Mouse (Mus musculus) MEL (cell line): ENCODE measurements at regions not wholly inside any gene's neighbourhood (a gene's known extent, or its start where the extent isn't known, plus 50 kb on each side); places are given as distances from the start of the nearest gene placed in this dataset.

Experiments used
- DNase-seq: peaks from one replicate; pipeline ENCODE4 v3.0.0; 2011; ENCODE audit warnings: low read depth, low spot score
- H3K27ac ChIP-seq: 2 replicates; pipeline ENCODE4 v1.5.1; 2012; ENCODE audit warnings: low read depth, mild to moderate bottlenecking, control low read depth, low read length, moderate library complexity; ENCODE audit not compliant: control insufficient read depth
- H3K27me3 ChIP-seq, 2 experiments: fragments of 150-350 bp in 1 of 2; sonication (generic) in 1 of 2; 2 replicates each; pipeline ENCODE4 v1.6.1; 2012; ENCODE audit warnings: low read length in 2 of 2, mild to moderate bottlenecking in 2 of 2, improper control_type of control experiment in 1 of 2, moderate library complexity in 1 of 2; ENCODE audit not compliant: insufficient read depth in 2 of 2, control insufficient read depth in 1 of 2
- H3K36me3 ChIP-seq, 2 experiments: 2 replicates each; pipeline ENCODE4 v1.6.1; 2012 to 2014; ENCODE audit warnings: low read length in 2 of 2, improper control_type of control experiment in 1 of 2, inconsistent platforms in 1 of 2, mild to moderate bottlenecking in 1 of 2; ENCODE audit not compliant: insufficient read depth in 2 of 2, control insufficient read depth in 1 of 2
- H3K4me1 ChIP-seq, 2 experiments: fragments of 150-350 bp in 1 of 2; sonication (generic) in 1 of 2; 2 replicates each; pipeline ENCODE4 v1.6.1; 2012; ENCODE audit warnings: low read length in 2 of 2, improper control_type of control experiment in 1 of 2, mild to moderate bottlenecking in 1 of 2; ENCODE audit not compliant: insufficient read depth in 2 of 2, control insufficient read depth in 1 of 2
- H3K4me3 ChIP-seq, 2 experiments: fragments of 150-350 bp in 1 of 2; sonication (generic) in 1 of 2; 2 replicates each; pipeline ENCODE4 v1.5.1; 2012; ENCODE audit warnings: low read depth in 2 of 2, low read length in 2 of 2, mild to moderate bottlenecking in 2 of 2, moderate library complexity in 2 of 2, control low read depth in 1 of 2, improper control_type of control experiment in 1 of 2; ENCODE audit not compliant: control insufficient read depth in 1 of 2, insufficient read depth in 1 of 2
- H3K79me2 ChIP-seq: 2 replicates; pipeline ENCODE4 v1.6.1; 2012; ENCODE audit warnings: mild to moderate bottlenecking, low read length, moderate library complexity; ENCODE audit not compliant: control insufficient read depth, poor library complexity, insufficient read depth
- H3K9ac ChIP-seq: 2 replicates; pipeline ENCODE4 v1.6.1; 2012; ENCODE audit warnings: low read depth, mild to moderate bottlenecking, control low read depth, low read length, moderate library complexity; ENCODE audit not compliant: control insufficient read depth, poor library complexity, severe bottlenecking
- H3K9me3 ChIP-seq: fragments of 150-350 bp; sonication (generic); replicated peaks from 2 replicates; pipeline ENCODE4 v1.6.1; 2012; ENCODE audit warnings: mild to moderate bottlenecking, low read length, improper control_type of control experiment, moderate library complexity; ENCODE audit not compliant: insufficient read depth
- CHD1 ChIP-seq: IDR thresholded peaks from 2 replicates; pipeline ENCODE4 v1.6.1; 2012; ENCODE audit warnings: low read depth, mild to moderate bottlenecking, inconsistent platforms, low read length, improper control_type of control experiment
- ETS1 ChIP-seq: IDR thresholded peaks from 2 replicates; pipeline ENCODE4 v1.6.1; 2012; ENCODE audit warnings: low read depth, mild to moderate bottlenecking, inconsistent platforms, low read length, improper control_type of control experiment, moderate library complexity
- GABPA ChIP-seq: IDR thresholded peaks from 2 replicates; pipeline ENCODE4 v1.6.1; 2012; ENCODE audit warnings: low read depth, mild to moderate bottlenecking, inconsistent platforms, low read length, improper control_type of control experiment, moderate library complexity
- GATA1 ChIP-seq: IDR thresholded peaks from 2 replicates; pipeline ENCODE4 v1.6.1; 2011; ENCODE audit warnings: low read depth, low read length, improper control_type of control experiment
- HCFC1 ChIP-seq: IDR thresholded peaks from 2 replicates; pipeline ENCODE4 v1.6.1; 2012; ENCODE audit warnings: low read depth, mild to moderate bottlenecking, inconsistent platforms, low read length, improper control_type of control experiment, moderate library complexity
- MAZ ChIP-seq: IDR thresholded peaks from 2 replicates; pipeline ENCODE4 v1.6.1; 2012; ENCODE audit warnings: low read depth, mild to moderate bottlenecking, inconsistent platforms, low read length, improper control_type of control experiment
- MEF2A ChIP-seq: IDR thresholded peaks from 2 replicates; pipeline ENCODE4 v1.6.1; 2014; ENCODE audit warnings: low read depth, mild to moderate bottlenecking, inconsistent platforms, low read length, improper control_type of control experiment; ENCODE audit not compliant: poor library complexity, insufficient replicate concordance, severe bottlenecking; ENCODE audit errors: extremely low read depth
- MYB ChIP-seq: IDR thresholded peaks from 2 replicates; pipeline ENCODE4 v1.6.1; 2011; ENCODE audit warnings: mild to moderate bottlenecking, low read depth, low read length, improper control_type of control experiment
- MYC ChIP-seq: IDR thresholded peaks from 2 replicates; pipeline ENCODE4 v1.6.1; 2011; ENCODE audit warnings: low read depth, mild to moderate bottlenecking, low read length, improper control_type of control experiment, moderate library complexity
- NRF1 ChIP-seq: IDR thresholded peaks from 2 replicates; pipeline ENCODE4 v1.6.1; 2014; ENCODE audit warnings: low read depth, mild to moderate bottlenecking, inconsistent platforms, low read length, improper control_type of control experiment, moderate library complexity; ENCODE audit not compliant: poor library complexity, insufficient read depth, severe bottlenecking
- POLR2A ChIP-seq, 2 experiments: IDR thresholded peaks; 2 replicates each; pipeline ENCODE4 v1.6.1; 2011 to 2012; ENCODE audit warnings: low read length in 2 of 2, mild to moderate bottlenecking in 2 of 2, control low read depth in 1 of 2, improper control_type of control experiment in 1 of 2, low read depth in 1 of 2, moderate library complexity in 1 of 2; ENCODE audit not compliant: control insufficient read depth in 1 of 2, insufficient read depth in 1 of 2, poor library complexity in 1 of 2
- POLR2AphosphoS2 ChIP-seq: IDR thresholded peaks from 2 replicates; pipeline ENCODE4 v1.6.1; 2011; ENCODE audit warnings: low read length, improper control_type of control experiment
- RAD21 ChIP-seq: IDR thresholded peaks from 2 replicates; pipeline ENCODE4 v1.6.1; 2011; ENCODE audit warnings: mild to moderate bottlenecking, low read depth, low read length, improper control_type of control experiment
- RCOR1 ChIP-seq: IDR thresholded peaks from 2 replicates; pipeline ENCODE4 v1.6.1; 2012; ENCODE audit warnings: low read depth, mild to moderate bottlenecking, inconsistent platforms, low read length, improper control_type of control experiment
- SIN3A ChIP-seq: IDR thresholded peaks from 2 replicates; pipeline ENCODE4 v1.6.1; 2012; ENCODE audit warnings: low read length, improper control_type of control experiment, inconsistent platforms
- SMC3 ChIP-seq: IDR thresholded peaks from 2 replicates; pipeline ENCODE4 v1.6.1; 2011; ENCODE audit warnings: low read depth, low read length, improper control_type of control experiment
- USF2 ChIP-seq, 2 experiments: IDR thresholded peaks; 2 replicates each; pipeline ENCODE4 v1.6.1; 2011 to 2012; ENCODE audit warnings: improper control_type of control experiment in 2 of 2, low read length in 2 of 2, borderline replicate concordance in 1 of 2, inconsistent platforms in 1 of 2, low read depth in 1 of 2, mild to moderate bottlenecking in 1 of 2; ENCODE audit not compliant: insufficient read depth in 1 of 2
- ZC3H11A ChIP-seq: IDR thresholded peaks from 2 replicates; pipeline ENCODE4 v1.6.1; 2012; ENCODE audit warnings: low read depth, mild to moderate bottlenecking, inconsistent platforms, low read length, improper control_type of control experiment
- ZKSCAN1 ChIP-seq: IDR thresholded peaks from 2 replicates; pipeline ENCODE4 v1.6.1; 2012; ENCODE audit warnings: low read depth, mild to moderate bottlenecking, inconsistent platforms, low read length, improper control_type of control experiment, moderate library complexity
- ZNF384 ChIP-seq: IDR thresholded peaks from 2 replicates; pipeline ENCODE4 v1.6.1; 2012; ENCODE audit warnings: low read depth, mild to moderate bottlenecking, inconsistent platforms, low read length, improper control_type of control experiment

DNA sequence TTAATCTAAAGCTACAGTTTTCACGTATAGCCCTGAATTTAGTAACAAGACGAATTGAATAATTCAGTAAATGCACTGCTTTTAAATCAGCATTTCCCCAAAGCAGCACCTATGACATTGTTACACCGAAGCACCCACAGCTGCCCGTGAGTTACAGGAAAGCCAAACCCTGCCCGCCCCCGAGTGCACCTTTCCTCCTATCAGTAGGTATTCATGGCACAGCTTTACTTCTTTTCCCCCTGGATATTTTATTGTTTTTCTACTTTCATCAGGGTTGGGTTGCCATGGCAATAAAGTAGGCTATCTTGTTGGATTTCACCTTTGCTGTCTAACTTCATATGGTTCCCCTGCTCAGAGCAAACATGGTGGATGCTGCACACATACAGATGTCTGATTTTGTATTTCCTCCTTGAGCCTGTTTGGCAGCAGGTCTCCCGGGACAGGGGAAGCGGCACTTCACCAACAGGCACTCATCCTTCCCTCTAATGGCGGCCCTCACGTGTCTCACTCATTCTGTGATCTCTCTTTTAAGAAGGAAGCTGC, 273.5 kb downstream of the Amy2a5 start:
- no peaks in the 10 kb centered on the region for H3K9me3 ChIP-seq
- H3K79me2 ChIP-seq: no peaks in the 10 kb centered on the region
- no peak overlapping the region for H3K4me3 ChIP-seq
- H3K27ac ChIP-seq: no peak overlapping the region
- H3K36me3 ChIP-seq: no peaks in the 10 kb centered on the region
- H3K9ac ChIP-seq: no peak overlapping the region
- DNase-seq: no peak
- H3K4me1 ChIP-seq: no peaks in the 10 kb centered on the region
- TF ChIP-seq POLR2AphosphoS2 (no peak), ZC3H11A (no peak), RAD21 (no peak), MYC (no peak), CHD1 (no peak), RCOR1 (no peak), GATA1 (no peak), NRF1 (no peak), ETS1 (no peak), POLR2A (IDR thresholded peaks at IDR 0.05; ENCODE audit: control insufficient read depth in 1 of 2, insufficient read depth in 1 of 2, low read depth in 1 of 2, low read length in 2 of 2, poor library complexity in 1 of 2) (no peak), SMC3 (no peak), MAZ (no peak), SIN3A (no peak), MEF2A (no peak), HCFC1 (no peak), MYB (no peak)
- H3K27me3 ChIP-seq: no peaks in the 10 kb centered on the region

DNA sequence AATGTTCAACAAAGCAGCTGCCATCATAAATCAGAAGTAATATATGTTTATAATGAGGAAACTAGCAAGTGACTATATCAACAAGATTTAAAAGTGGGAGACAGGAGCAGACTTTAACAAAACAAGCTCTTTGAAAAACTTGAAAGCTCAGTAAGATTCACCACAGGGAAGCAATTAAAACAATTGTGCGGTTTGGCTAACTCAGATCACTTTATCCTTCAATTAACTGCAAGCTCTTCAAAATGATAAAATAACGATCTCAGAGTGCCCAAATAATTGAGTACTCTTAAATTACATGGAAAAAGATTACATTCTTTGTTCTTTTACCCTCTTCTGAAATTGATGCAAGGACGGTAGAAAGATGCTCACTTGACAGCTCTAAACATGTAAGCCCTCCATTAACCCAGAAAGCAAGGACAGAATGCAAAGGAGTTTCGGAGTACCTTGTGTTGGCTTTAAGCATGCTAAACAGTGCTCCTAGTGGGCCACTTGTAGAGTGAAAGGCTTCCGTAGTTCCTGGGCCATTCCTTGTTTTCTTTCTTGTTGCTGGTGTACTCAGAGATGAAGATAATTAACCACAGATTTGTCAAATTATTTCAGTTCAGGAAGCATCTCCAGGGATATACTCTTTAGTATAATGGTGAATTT, 305.1 kb downstream of the Amy2a5 start:
- Histone ChIP-seq H3K4me3 (no peak overlapping the region), H3K27me3 (no peaks in the 10 kb centered on the region), H3K9me3 (no peaks in the 10 kb centered on the region), H3K27ac (no peak overlapping the region), H3K36me3 (no peaks in the 10 kb centered on the region), H3K79me2 (no peaks in the 10 kb centered on the region)
- TF ChIP-seq ZKSCAN1 (no peak), USF2 (IDR thresholded peaks at IDR 0.05; ENCODE audit: borderline replicate concordance in 1 of 2, insufficient read depth in 1 of 2, low read depth in 1 of 2, low read length in 2 of 2) (no peak), GABPA (no peak), ZNF384 (no peak), CHD1 (no peak), RAD21 (no peak), ZC3H11A (no peak), SMC3 (no peak)
- TF ChIP-seq, all 39 proteins: peak for 0
- no peak for DNase-seq
- no peaks in the 10 kb centered on the region for H3K4me1 ChIP-seq
- H3K9ac ChIP-seq: no peak overlapping the region
